Mouse (Mus musculus) midbrain, postnatal 0 days (tissue): Measurements from ENCODE around the gene Slc35g3. TPM values are rescaled to one million over a fixed set of nuclear protein-coding genes. Genes with fewer than 3 reads are reported as not detected.

Source experiments
- ATAC-seq: fragments of 200-750 bp; cut with Nextera tagmentation; 2 replicates; pipeline ENCODE4 v1.8.0; 2017; ENCODE audit warnings: moderate number of reproducible peaks, mild to moderate bottlenecking, moderate TSS enrichment, moderate library complexity; ENCODE audit not compliant: low FRiP score
- DNase-seq: peaks from one replicate; pipeline ENCODE4 v3.0.0-alpha.2; 2015; ENCODE audit warnings: low spot score
- H3K27ac ChIP-seq: fragments of 300-500 bp; sonication (generic); 2 replicates; pipeline ENCODE4 v1.5.1; 2014; ENCODE audit warnings: low read depth, mild to moderate bottlenecking, low read length, mixed read lengths
- H3K27me3 ChIP-seq: fragments of 300-500 bp; sonication (generic); 2 replicates; pipeline ENCODE4 v1.6.1; 2014; ENCODE audit warnings: low read length, control low read depth, mixed read lengths; ENCODE audit not compliant: insufficient read depth
- H3K36me3 ChIP-seq: fragments of 300-500 bp; sonication (generic); 2 replicates; pipeline ENCODE4 v1.6.1; 2014; ENCODE audit warnings: low read length, control low read depth, mixed read lengths; ENCODE audit not compliant: insufficient read depth
- H3K4me1 ChIP-seq: fragments of 300-500 bp; sonication (generic); 2 replicates; pipeline ENCODE4 v1.6.1; 2014; ENCODE audit warnings: mild to moderate bottlenecking, control low read depth, antibody characterized with exemption, low read length, mixed read lengths; ENCODE audit not compliant: insufficient read depth
- H3K4me2 ChIP-seq: fragments of 300-500 bp; sonication (generic); 2 replicates; pipeline ENCODE4 v1.6.1; 2014; ENCODE audit warnings: low read depth, mild to moderate bottlenecking, low read length, mixed read lengths; ENCODE audit not compliant: poor library complexity, severe bottlenecking
- H3K4me3 ChIP-seq: fragments of 300-500 bp; sonication (generic); 2 replicates; pipeline ENCODE4 v1.5.1; 2014; ENCODE audit warnings: low read depth, mild to moderate bottlenecking, low read length, moderate library complexity
- H3K9ac ChIP-seq: fragments of 300-500 bp; sonication (generic); replicated peaks from 2 replicates; pipeline ENCODE4 v1.6.1; 2014; ENCODE audit warnings: mild to moderate bottlenecking, low read length, moderate library complexity, mixed read lengths; ENCODE audit not compliant: poor library complexity, severe bottlenecking
- H3K9me3 ChIP-seq: fragments of 300-500 bp; sonication (generic); 2 replicates; pipeline ENCODE4 v1.6.1; 2016; ENCODE audit warnings: low read length, control low read depth
- CTCF ChIP-seq: IDR thresholded peaks from 2 replicates; pipeline ENCODE4 v1.5.1; 2016; ENCODE audit warnings: antibody characterized with exemption, mild to moderate bottlenecking
- WGBS: fragments of 180-500 bp; shearing (Covaris S2); extraction: QIAGEN DNeasy Blood & Tissue Kit; methylation state at CpG from one replicate; pipeline ENCODE4 v1.1.7; 2014; 5-methylcytosine and 5-hydroxymethylcytosine counted together
- polyA plus RNA-seq: library from polyadenylated mRNA; unstranded; fragments of >200 nt; fragmentation: Nextera tagmentation; extraction: Ambion mirVana; gene quantifications from 2 replicates; pipeline ENCODE4 v1.2.1, GENCODE M21; 2015
- total RNA-seq: library from RNA; depleted of rRNA; stranded (reverse); fragments of >200 nt; gene quantifications from 2 replicates; pipeline ENCODE4 v1.2.3, GENCODE M21; 2014

The Slc35g3 gene
- total and polyA plus RNA-seq, 2 experiments from 2014 or later, result 0.23 TPM; not detected in 1

- Histone ChIP-seq H3K36me3 (peaks cover 20% of the 10 kb centered on the region; the same call in 1 of the 2 replicates), H3K4me2 (no peak overlapping the region), H3K4me1 (no peaks in the 10 kb centered on the region), H3K9ac (no peak overlapping the region), H3K4me3 (no peak overlapping the region), H3K9me3 (no peaks in the 10 kb centered on the region), H3K27me3 (no peaks in the 10 kb centered on the region), H3K27ac (no peak overlapping the region)
- WGBS, result 59% methylated on average over 7 of the region's 7 CpGs
- no peak for TF ChIP-seq CTCF
- ATAC-seq (no peak), DNase-seq (no peak)
Observed at GRCm38 (mm10) chr11:69778985-69779384, 17.2 kb upstream of the Slc35g3 start.

GRCm38 (mm10) chr11:69778258-69778982 is 16.7 kb upstream of the Slc35g3 start:
- WGBS, result 73% methylated on average over 23 of the region's 23 CpGs
- no peak for TF ChIP-seq CTCF
- H3K4me2 ChIP-seq, result no peak overlapping the region
- H3K27me3 ChIP-seq, result no peaks in the 10 kb centered on the region
- H3K9ac ChIP-seq, result no peak overlapping the region
- ATAC-seq, result no peak
- H3K36me3 ChIP-seq, result peaks cover 20% of the 10 kb centered on the region; the same call in 1 of the 2 replicates
- DNase-seq, result no peak
- no peak overlapping the region for H3K27ac ChIP-seq
- no peaks in the 10 kb centered on the region for H3K9me3 ChIP-seq
- H3K4me3 ChIP-seq, result no peak overlapping the region
- no peaks in the 10 kb centered on the region for H3K4me1 ChIP-seq

- DNase-seq (no peak), ATAC-seq (no peak)
- no peak overlapping the region for H3K9ac ChIP-seq
- peaks cover 20% of the 10 kb centered on the region; the same call in 1 of the 2 replicates for H3K36me3 ChIP-seq
- no peak overlapping the region for H3K27ac ChIP-seq
- no peaks in the 10 kb centered on the region for H3K27me3 ChIP-seq
- H3K4me3 ChIP-seq, result no peak overlapping the region
- no peaks in the 10 kb centered on the region for H3K4me1 ChIP-seq
- no peak overlapping the region for H3K4me2 ChIP-seq
- WGBS, result 62% methylated on average over 25 of the region's 26 CpGs
- TF ChIP-seq CTCF, result no peak
- no peaks in the 10 kb centered on the region for H3K9me3 ChIP-seq
Observed at GRCm38 (mm10) chr11:69777504-69778257, 15.9 kb upstream of the Slc35g3 start.

GRCm38 (mm10) chr11:69776488-69776887 is 14.7 kb upstream of the Slc35g3 start:
- no peaks in the 10 kb centered on the region for H3K27me3 ChIP-seq
- H3K36me3 ChIP-seq, result peaks cover 20% of the 10 kb centered on the region; the same call in 1 of the 2 replicates
- no peak overlapping the region for H3K4me2 ChIP-seq
- 89% methylated on average over 20 of the region's 20 CpGs for WGBS
- no peak for TF ChIP-seq CTCF
- no peak overlapping the region for H3K9ac ChIP-seq
- ATAC-seq (no peak), DNase-seq (no peak)
- no peak overlapping the region for H3K27ac ChIP-seq
- no peaks in the 10 kb centered on the region for H3K4me1 ChIP-seq
- H3K9me3 ChIP-seq, result no peaks in the 10 kb centered on the region
- no peak overlapping the region for H3K4me3 ChIP-seq

GRCm38 (mm10) chr11:69775716-69776115 is 13.9 kb upstream of the Slc35g3 start:
- no peaks in the 10 kb centered on the region for H3K27me3 ChIP-seq
- H3K4me3 ChIP-seq, result no peak overlapping the region
- no peak overlapping the region for H3K4me2 ChIP-seq
- H3K9ac ChIP-seq, result no peak overlapping the region
- peaks cover 20% of the 10 kb centered on the region; the same call in 1 of the 2 replicates for H3K36me3 ChIP-seq
- ATAC-seq (no peak), DNase-seq (no peak)
- TF ChIP-seq CTCF, result no peak
- no peaks in the 10 kb centered on the region for H3K4me1 ChIP-seq
- H3K27ac ChIP-seq, result no peak overlapping the region
- 74% methylated on average over 10 of the region's 10 CpGs for WGBS
- no peaks in the 10 kb centered on the region for H3K9me3 ChIP-seq

GRCm38 (mm10) chr11:69774961-69775360 is 13.2 kb upstream of the Slc35g3 start:
- Histone ChIP-seq H3K9me3 (no peaks in the 10 kb centered on the region), H3K4me1 (no peaks in the 10 kb centered on the region), H3K9ac (no peak overlapping the region), H3K36me3 (peaks cover 20% of the 10 kb centered on the region; the same call in 1 of the 2 replicates), H3K27me3 (no peaks in the 10 kb centered on the region), H3K27ac (no peak overlapping the region), H3K4me3 (no peak overlapping the region), H3K4me2 (no peak overlapping the region)
- no peak for DNase-seq
- WGBS, result 50% methylated on average over 5 of the region's 5 CpGs
- no peak for ATAC-seq
- no peak for TF ChIP-seq CTCF
